Mouse (Mus musculus): ENCODE results near the gene Arhgap15. TPM values are rescaled to one million over a fixed set of nuclear protein-coding genes. Genes with fewer than 3 reads are reported as not detected.
A peak's percentile ranks its signal among the peaks of the same experiment; 100 is the strongest.

The Arhgap15 gene
- polyA plus RNA-seq, 1 experiment from 2014 or later: 2.0 TPM

DNA sequence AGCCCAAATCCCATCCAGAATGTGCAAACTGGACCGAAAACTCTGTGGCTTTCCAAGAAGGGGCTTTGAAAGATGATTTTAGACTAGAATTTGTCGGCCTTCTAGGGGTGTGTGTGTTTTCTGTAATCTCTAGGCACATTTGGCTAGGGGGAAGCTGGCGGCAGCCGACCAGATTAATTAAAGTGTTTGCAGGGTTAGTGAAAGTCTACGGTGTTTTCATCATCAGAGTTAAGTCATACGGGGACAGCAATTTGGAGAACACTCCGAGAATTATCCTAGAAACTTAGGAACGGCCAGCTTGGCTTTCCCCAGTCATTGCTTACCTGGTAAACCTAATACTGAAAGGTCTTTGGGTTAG lies 356.6 kb downstream of the Arhgap15 start:
- H3K9ac ChIP-seq: no peak overlapping the region
- H3K27me3 ChIP-seq: no peaks in the 10 kb centered on the region
- H3K36me3 ChIP-seq: no peaks in the 10 kb centered on the region
- WGBS: 81% methylated on average over 8 of the region's 8 CpGs
- H3K4me3 ChIP-seq: no peak overlapping the region
- H3K4me1 ChIP-seq (replicated peaks): peaks cover 10% of the 10 kb centered on the region
- peak overlapping the region; percentile 38; the same call in 1 of the 2 replicates for H3K27ac ChIP-seq (replicated peaks)
- ATAC-seq (ENCODE audit: low read depth): no peak
- peak overlapping the region; percentile 18; the same call in 1 of the 2 replicates for H3K4me2 ChIP-seq
- H3K9me3 ChIP-seq: no peaks in the 10 kb centered on the region

DNA sequence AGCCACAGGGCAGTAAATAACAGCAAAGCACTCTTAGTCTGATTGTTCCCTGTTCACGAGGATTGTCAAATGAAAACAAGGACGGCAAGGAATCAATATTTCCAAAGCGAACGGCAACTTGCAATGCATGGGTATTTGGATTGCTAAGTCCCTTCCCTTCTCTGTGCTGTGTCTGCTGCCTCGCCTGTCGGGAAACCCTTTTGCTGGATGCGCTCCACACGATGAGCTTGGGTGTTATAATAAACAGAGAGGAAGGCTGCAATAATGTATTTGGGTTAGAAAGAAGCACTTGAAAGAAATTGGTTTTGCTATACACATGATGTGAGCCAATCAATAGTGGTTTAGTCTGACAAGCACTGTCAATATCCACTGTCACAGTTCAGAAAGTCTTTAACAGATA lies 357.7 kb downstream of the Arhgap15 start:
- Histone ChIP-seq H3K4me1 (replicated peaks) (peaks cover 10% of the 10 kb centered on the region), H3K9ac (no peak overlapping the region), H3K27ac (replicated peaks) (no peak overlapping the region), H3K36me3 (no peaks in the 10 kb centered on the region), H3K9me3 (no peaks in the 10 kb centered on the region), H3K4me3 (no peak overlapping the region), H3K4me2 (no peak overlapping the region), H3K27me3 (no peaks in the 10 kb centered on the region)
- no peak for ATAC-seq (ENCODE audit: low read depth)
- WGBS: 73% methylated on average over 8 of the region's 8 CpGs

DNA sequence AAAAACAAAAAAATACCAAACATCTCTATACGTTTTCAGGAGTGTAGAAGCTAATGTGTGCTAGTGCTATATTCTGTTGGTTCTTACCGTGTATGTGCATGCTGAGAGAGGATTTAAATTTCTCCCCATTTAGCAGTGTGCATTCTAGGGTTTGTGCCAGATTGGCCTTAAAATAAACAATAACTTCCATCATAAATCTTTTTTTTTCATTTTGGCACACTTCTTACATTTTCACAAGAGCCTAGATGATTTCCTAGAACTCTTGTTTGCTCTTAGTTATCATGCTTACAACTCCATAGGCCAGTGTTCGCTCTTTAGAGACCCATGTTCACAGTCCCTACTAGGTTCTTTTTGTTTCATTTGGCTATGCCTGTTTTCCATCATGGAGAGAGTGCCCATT lies 362.7 kb downstream of the Arhgap15 start:
- Histone ChIP-seq H3K36me3 (no peaks in the 10 kb centered on the region), H3K27ac (replicated peaks) (no peak overlapping the region), H3K4me2 (no peak overlapping the region), H3K4me3 (no peak overlapping the region), H3K27me3 (no peaks in the 10 kb centered on the region), H3K9ac (no peak overlapping the region), H3K9me3 (no peaks in the 10 kb centered on the region), H3K4me1 (replicated peaks) (peaks cover 5% of the 10 kb centered on the region; the same call in 1 of the 2 replicates)
- 89% methylated on average over 3 of the region's 3 CpGs for WGBS
- ATAC-seq (ENCODE audit: low read depth): no peak

DNA sequence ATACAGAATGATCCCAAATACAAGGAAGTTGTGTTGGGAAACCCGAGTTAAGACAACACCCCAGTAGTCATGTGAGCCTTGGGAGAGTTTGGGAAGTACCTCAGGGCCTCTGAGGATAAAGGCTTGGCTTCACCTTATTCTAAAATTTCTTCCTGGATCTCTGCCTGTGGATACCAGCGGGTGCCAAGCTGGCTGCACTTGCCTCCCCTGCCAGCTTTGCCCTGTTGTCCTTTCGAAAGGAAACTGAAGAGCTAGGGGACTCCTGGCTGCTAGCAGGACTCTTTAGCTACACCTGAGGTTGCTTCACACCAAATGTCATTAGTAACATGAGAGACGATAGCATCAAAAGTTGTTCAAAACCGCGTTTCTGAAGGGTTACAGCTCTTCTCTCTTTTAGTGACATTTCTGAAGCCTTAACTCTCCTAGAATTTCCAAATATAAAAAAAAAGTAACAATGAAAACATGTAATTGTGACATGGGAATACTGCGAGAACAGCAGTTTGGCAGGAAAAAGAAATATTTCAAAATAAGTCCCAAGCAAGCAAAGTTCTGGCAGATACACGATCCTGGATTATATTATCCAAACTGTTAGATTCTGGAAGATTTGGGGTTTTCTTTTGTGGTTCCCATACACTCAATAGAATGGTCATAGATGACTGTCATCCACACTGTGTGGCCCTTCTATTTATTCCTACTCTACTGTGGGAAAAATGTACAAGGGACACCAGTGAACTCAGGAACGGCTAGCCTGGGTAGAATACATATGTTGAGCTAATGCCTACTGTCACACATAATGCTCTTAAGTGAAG lies 364.6 kb downstream of the Arhgap15 start:
- H3K4me2 ChIP-seq: no peak overlapping the region
- WGBS: 88% methylated on average over 9 of the region's 9 CpGs

DNA sequence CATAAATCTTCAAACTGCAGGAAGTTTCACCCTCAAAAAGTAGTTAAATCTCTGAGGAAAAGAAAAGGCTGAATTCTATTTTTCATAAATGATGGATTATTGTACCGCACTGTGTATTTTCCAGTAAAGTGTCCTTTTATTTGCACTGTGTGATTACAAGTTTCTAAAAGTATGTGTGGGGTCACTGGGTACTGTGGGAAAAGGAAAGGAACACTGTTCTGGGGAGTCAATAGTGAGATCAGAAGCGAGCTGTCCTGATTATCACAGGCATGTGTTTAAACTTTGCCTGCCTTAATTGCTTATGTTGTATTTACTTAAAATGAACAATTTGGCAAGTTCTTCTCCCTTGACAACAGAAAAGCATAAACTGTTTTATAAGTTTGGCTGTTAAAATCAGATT lies 365.7 kb downstream of the Arhgap15 start:
- Histone ChIP-seq H3K27ac (replicated peaks) (peak overlapping the region; percentile 23), H3K4me3 (no peak overlapping the region), H3K9me3 (no peaks in the 10 kb centered on the region), H3K4me2 (no peak overlapping the region), H3K36me3 (no peaks in the 10 kb centered on the region), H3K4me1 (replicated peaks) (peaks cover 5% of the 10 kb centered on the region; the same call in 1 of the 2 replicates), H3K9ac (no peak overlapping the region), H3K27me3 (no peaks in the 10 kb centered on the region)
- ATAC-seq (ENCODE audit: low read depth): no peak
- WGBS: 49% methylated on average over 2 of the region's 2 CpGs

More for the DNA sequence above, 364.6 kb downstream of the Arhgap15 start:
- H3K36me3 ChIP-seq: no peaks in the 10 kb centered on the region
- ATAC-seq (ENCODE audit: low read depth): no peak
- no peaks in the 10 kb centered on the region for H3K9me3 ChIP-seq
- no peak overlapping the region for H3K4me3 ChIP-seq
- H3K27me3 ChIP-seq: no peaks in the 10 kb centered on the region
- H3K27ac ChIP-seq (replicated peaks): no peak overlapping the region
- no peak overlapping the region for H3K9ac ChIP-seq
- H3K4me1 ChIP-seq (replicated peaks): peaks cover 5% of the 10 kb centered on the region; the same call in 1 of the 2 replicates

DNA sequence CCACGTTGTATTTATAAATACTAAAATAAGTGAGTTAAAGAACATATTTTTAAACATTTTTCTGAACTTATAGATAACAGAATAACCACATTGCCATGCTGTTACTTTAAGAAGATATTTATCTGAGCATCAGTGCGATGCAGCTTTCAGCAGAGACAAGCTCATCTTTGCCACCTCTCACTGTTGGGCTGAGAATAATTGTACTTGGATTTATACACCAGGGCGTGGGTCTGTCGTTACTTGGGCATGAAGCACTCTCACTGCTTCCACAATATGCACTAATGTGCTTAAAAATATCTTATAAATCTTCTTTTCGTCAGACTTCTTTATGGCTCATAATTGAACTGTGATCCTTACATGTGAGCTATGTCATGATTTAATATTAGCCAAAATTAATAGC lies 372.5 kb downstream of the Arhgap15 start:
- H3K4me3 ChIP-seq: no peak overlapping the region
- no peak overlapping the region for H3K9ac ChIP-seq
- WGBS: 82% methylated on average over 5 of the region's 5 CpGs
- H3K4me1 ChIP-seq (replicated peaks): no peaks in the 10 kb centered on the region
- no peak overlapping the region for H3K4me2 ChIP-seq
- H3K27ac ChIP-seq (replicated peaks): no peak overlapping the region
- no peaks in the 10 kb centered on the region for H3K36me3 ChIP-seq
- H3K27me3 ChIP-seq: no peaks in the 10 kb centered on the region
- ATAC-seq (ENCODE audit: low read depth): no peak
- H3K9me3 ChIP-seq: no peaks in the 10 kb centered on the region

DNA sequence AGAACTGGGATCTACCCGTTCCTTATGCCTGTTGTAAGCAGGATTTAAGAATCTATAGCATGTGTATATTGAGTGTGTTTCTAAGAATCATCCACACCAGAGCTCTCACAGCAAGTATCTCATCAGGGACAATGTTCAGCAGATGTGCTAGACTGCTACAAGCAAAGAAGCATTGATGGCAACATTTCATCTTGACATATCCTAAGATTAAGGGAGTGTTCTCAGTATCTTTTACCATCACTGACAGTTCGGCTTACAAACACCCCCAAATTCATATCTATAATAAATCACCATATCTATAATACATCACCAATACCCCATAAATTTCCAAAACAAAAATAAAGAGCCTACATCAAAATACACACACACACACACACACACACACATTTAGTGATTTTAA lies 374.6 kb downstream of the Arhgap15 start:
- H3K4me1 ChIP-seq (replicated peaks): no peaks in the 10 kb centered on the region
- no peak overlapping the region for H3K9ac ChIP-seq
- H3K4me2 ChIP-seq: no peak overlapping the region
- H3K4me3 ChIP-seq: no peak overlapping the region
- 64% methylated on average over 2 of the region's 2 CpGs for WGBS
- H3K9me3 ChIP-seq: no peaks in the 10 kb centered on the region
- no peaks in the 10 kb centered on the region for H3K36me3 ChIP-seq
- H3K27me3 ChIP-seq: no peaks in the 10 kb centered on the region
- no peak overlapping the region for H3K27ac ChIP-seq (replicated peaks)
- ATAC-seq (ENCODE audit: low read depth): no peak

DNA sequence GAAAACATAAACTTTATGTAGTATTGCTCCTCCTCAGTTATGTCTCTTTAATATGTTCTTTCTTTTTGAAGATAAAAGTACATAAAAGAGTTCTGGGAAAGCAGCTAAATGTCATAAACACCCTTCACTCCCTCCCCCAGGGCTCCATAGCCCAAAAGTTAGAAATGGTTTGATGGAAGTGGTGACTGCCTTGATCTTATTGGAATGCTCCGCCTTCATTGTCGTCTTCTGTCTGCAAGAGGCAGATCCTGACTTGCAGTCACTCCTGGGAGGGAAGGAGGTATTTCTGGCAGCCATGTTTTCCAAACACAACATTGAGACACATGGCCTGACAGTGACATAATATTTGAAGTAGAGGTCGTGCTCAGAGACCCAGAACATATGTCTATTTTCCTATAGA lies 375.5 kb downstream of the Arhgap15 start:
- no peaks in the 10 kb centered on the region for H3K9me3 ChIP-seq
- 74% methylated on average over 3 of the region's 3 CpGs for WGBS
- no peak for ATAC-seq (ENCODE audit: low read depth)
- H3K4me1 ChIP-seq (replicated peaks): no peaks in the 10 kb centered on the region
- no peak overlapping the region for H3K9ac ChIP-seq
- no peak overlapping the region for H3K4me3 ChIP-seq
- no peak overlapping the region for H3K27ac ChIP-seq (replicated peaks)
- H3K4me2 ChIP-seq: no peak overlapping the region
- H3K36me3 ChIP-seq: no peaks in the 10 kb centered on the region
- H3K27me3 ChIP-seq: no peaks in the 10 kb centered on the region

DNA sequence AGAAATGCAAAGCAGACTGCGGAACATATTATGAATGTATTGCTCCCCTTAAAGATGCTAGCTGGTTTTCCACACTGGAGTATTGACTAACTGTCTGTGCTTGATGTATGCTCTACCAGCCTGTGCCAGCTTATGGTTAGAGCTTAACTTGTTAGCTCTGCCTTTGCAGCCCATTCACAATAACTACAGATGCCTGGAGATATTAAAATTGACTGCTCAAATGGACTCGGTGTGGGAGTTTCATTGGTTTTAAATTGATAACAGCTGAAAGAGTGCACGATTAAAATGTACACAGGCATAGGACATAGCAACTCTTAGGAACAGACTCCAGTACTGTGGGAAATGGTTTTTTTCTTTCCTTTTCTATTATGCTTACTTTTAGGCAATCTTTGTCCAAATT lies 376.1 kb downstream of the Arhgap15 start:
- no peaks in the 10 kb centered on the region for H3K36me3 ChIP-seq
- no peaks in the 10 kb centered on the region for H3K4me1 ChIP-seq (replicated peaks)
- 73% methylated on average over 3 of the region's 3 CpGs for WGBS
- no peaks in the 10 kb centered on the region for H3K27me3 ChIP-seq
- H3K27ac ChIP-seq (replicated peaks): no peak overlapping the region
- no peak for ATAC-seq (ENCODE audit: low read depth)
- no peaks in the 10 kb centered on the region for H3K9me3 ChIP-seq
- no peak overlapping the region for H3K4me2 ChIP-seq
- no peak overlapping the region for H3K9ac ChIP-seq
- no peak overlapping the region for H3K4me3 ChIP-seq

DNA sequence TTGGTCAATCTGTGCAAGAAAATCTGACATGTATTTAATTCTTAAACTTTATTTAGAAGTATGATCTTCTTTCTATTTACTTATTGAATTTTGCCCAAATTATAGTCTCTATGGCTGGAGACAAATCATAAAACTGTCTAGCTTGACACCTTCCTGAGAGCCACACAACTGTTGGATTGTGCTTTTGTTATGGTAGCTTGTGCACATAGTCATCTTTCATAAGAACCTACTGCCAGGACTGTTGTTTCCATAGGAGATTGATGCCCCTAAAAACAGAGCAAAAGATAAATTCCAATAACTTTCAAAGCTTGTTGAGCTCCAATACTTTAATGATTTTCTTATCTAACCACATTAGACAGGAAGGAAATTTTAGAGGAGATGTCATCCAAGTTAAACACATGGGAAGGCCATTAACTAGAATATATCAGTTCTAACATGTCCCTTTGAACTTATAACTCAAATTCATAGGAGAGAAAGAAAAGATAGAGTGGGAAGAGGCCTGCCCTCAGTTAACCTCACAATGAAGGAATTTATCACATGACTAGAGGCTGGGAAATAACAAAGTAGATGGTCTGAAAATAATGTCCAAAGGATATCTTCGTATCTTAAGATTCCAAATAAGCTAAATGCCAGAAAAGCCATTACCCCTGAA lies 377.5 kb downstream of the Arhgap15 start:
- H3K4me2 ChIP-seq: no peak overlapping the region
- no peak overlapping the region for H3K9ac ChIP-seq
- no peak overlapping the region for H3K4me3 ChIP-seq
- no peak overlapping the region for H3K27ac ChIP-seq (replicated peaks)
- H3K27me3 ChIP-seq: no peaks in the 10 kb centered on the region
- no peaks in the 10 kb centered on the region for H3K36me3 ChIP-seq
- 84% methylated on average over 1 of the region's 1 CpGs for WGBS
- ATAC-seq (ENCODE audit: low read depth): no peak
- no peaks in the 10 kb centered on the region for H3K4me1 ChIP-seq (replicated peaks)
- no peaks in the 10 kb centered on the region for H3K9me3 ChIP-seq

DNA sequence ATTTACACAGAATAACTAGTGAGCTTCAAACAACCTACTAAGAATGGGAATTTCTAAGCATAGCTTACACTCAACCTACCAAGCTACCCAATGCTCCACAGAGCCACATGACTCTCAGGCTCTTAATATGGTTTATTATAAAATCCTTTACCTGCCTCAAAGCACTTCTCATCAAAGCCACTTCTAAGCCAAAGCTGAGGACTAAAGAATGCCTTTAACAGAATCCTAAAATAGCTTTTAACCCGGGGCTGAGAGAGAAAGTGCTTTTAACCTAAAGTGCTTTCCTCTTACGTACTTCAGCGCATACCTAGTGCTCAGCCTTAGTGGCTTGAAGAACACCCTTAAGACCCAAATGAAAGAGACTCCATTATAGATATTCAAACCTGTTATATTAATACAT lies 380.9 kb downstream of the Arhgap15 start:
- no peak for ATAC-seq (ENCODE audit: low read depth)
- Histone ChIP-seq H3K4me1 (replicated peaks) (no peaks in the 10 kb centered on the region), H3K27ac (replicated peaks) (no peak overlapping the region), H3K9ac (no peak overlapping the region), H3K36me3 (no peaks in the 10 kb centered on the region), H3K4me3 (no peak overlapping the region), H3K4me2 (no peak overlapping the region), H3K9me3 (no peaks in the 10 kb centered on the region), H3K27me3 (no peaks in the 10 kb centered on the region)
- WGBS: 87% methylated on average over 3 of the region's 3 CpGs

DNA sequence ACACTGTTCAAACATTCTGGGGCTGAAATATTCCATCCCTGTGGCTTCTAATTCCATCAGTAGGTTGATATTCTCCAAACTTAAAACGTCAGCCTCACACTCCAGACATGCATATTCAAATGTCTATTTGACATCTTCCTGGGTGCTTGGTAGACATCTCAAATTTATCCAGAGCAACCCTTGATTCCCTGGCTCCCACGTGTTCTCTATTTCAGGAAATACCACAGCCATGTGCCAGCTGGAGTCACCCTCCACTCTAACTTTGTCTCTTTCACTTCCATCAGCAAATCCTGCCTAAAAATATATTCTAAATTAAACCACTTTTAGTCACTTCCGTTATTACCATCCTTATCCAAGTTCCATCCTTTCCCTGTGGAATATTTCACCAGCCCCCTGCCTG lies 382.6 kb downstream of the Arhgap15 start:
- no peaks in the 10 kb centered on the region for H3K27me3 ChIP-seq
- no peak overlapping the region for H3K4me2 ChIP-seq
- H3K9me3 ChIP-seq: no peaks in the 10 kb centered on the region
- no peak overlapping the region for H3K4me3 ChIP-seq
- 83% methylated on average over 3 of the region's 3 CpGs for WGBS
- H3K9ac ChIP-seq: no peak overlapping the region
- no peak overlapping the region for H3K27ac ChIP-seq (replicated peaks)
- no peaks in the 10 kb centered on the region for H3K4me1 ChIP-seq (replicated peaks)
- no peaks in the 10 kb centered on the region for H3K36me3 ChIP-seq
- ATAC-seq (ENCODE audit: low read depth): no peak

Measured in neural tube, embryonic 13.5 days (tissue).